Mouse (Mus musculus): ENCODE measurements around the gene Dnajc12. TPM values are rescaled to one million over a fixed set of nuclear protein-coding genes. Genes with fewer than 3 reads are reported as not detected.

The Dnajc12 gene
- total and polyA plus RNA-seq, 3 experiments: 3.5 to 13.5 (median 11.6) TPM

GRCm38 (mm10) chr10:63455110-63455878 is 73.1 kb downstream of the Dnajc12 start:
- WGBS: 54% methylated on average over 8 of the region's 8 CpGs
- Histone ChIP-seq H3K4me1 (ENCODE audit: control insufficient read depth, insufficient read depth, low read length) (no peaks in the 10 kb centered on the region; the same call in none of the 2 replicates), H3K27ac (peak overlapping the region; percentile 13; the same call in 1 of the 2 replicates), H3K27me3 (ENCODE audit: control insufficient read depth, insufficient read depth, low read length) (no peaks in the 10 kb centered on the region), H3K36me3 (ENCODE audit: control insufficient read depth, insufficient read depth, low read length) (peaks cover 3% of the 10 kb centered on the region), H3K4me3 (no peak overlapping the region), H3K9ac (ENCODE audit: low read depth, low read length) (no peak overlapping the region), H3K79me2 (replicated peaks; ENCODE audit: control insufficient read depth, insufficient read depth, low read length) (no peaks in the 10 kb centered on the region)
- TF ChIP-seq EP300 (IDR thresholded peaks at IDR 0.05; ENCODE audit: insufficient read depth, low read depth, low read length) (no peak), CTCF (IDR thresholded peaks at IDR 0.05) (peak; percentile 43)
- intact Hi-C loops (cut with DNase I): no loop called here
- DNase-seq: no peak

GRCm38 (mm10) chr10:63457292-63458128 is 75.3 kb downstream of the Dnajc12 start:
- peaks cover 1% of the 10 kb centered on the region for H3K4me1 ChIP-seq (ENCODE audit: control insufficient read depth, insufficient read depth, low read length)
- peaks cover 3% of the 10 kb centered on the region; the same call in 1 of the 2 replicates for H3K79me2 ChIP-seq (replicated peaks; ENCODE audit: control insufficient read depth, insufficient read depth, low read length)
- TF ChIP-seq POLR2A (IDR thresholded peaks at IDR 0.05; ENCODE audit: insufficient read depth, low read depth, low read length) (no peak), CTCF (IDR thresholded peaks at IDR 0.05) (no peak), EP300 (IDR thresholded peaks at IDR 0.05; ENCODE audit: insufficient read depth, low read depth, low read length) (0 out of 2 replicates have a peak, but pooled peaks have one; percentile 25)
- peak overlapping the region; percentile 64 for H3K9ac ChIP-seq (ENCODE audit: low read depth, low read length)
- peaks cover 3% of the 10 kb centered on the region for H3K36me3 ChIP-seq (ENCODE audit: control insufficient read depth, insufficient read depth, low read length)
- peak overlapping the region; percentile 51 for H3K4me3 ChIP-seq
- DNase-seq: peak; percentile 34 to 37
- WGBS: 8% methylated on average over 17 of the region's 17 CpGs
- no peaks in the 10 kb centered on the region for H3K27me3 ChIP-seq (ENCODE audit: control insufficient read depth, insufficient read depth, low read length)
- peak overlapping the region; percentile 90 for H3K27ac ChIP-seq
- intact Hi-C loops (cut with DNase I): loop anchor here (2.0 kb wide), 2 partner anchors 19 to 29 kb away; no protein-coding TSS in a partner anchor

Other genes starting within 250 kb of the Dnajc12 start
- gene Mypn, start 178.5 kb upstream of the Dnajc12 start, total RNA-seq (2021): 100 to 1,000 TPM in 1 of 2 experiments, 10 to 100 TPM in 1; 96.6 to 110 TPM
- 32.1 and 43.5 TPM in 2 replicates for gene Mypn, start 178.5 kb upstream of the Dnajc12 start, polyA plus RNA-seq (2012; rRNA removed)
- 10 to 100 TPM; 30.2 to 32.3 TPM for gene Herc4, start 138.6 kb upstream of the Dnajc12 start, total RNA-seq (2021)
- gene Herc4, start 138.6 kb upstream of the Dnajc12 start, polyA plus RNA-seq (2012; rRNA removed): 13.1 and 28.8 TPM in 2 replicates
- 10 to 100 TPM; 10.4 to 11.5 TPM for gene Sirt1, start 739 bp upstream of the Dnajc12 start, total RNA-seq (2021)
- 2.5 and 5.8 TPM in 2 replicates for gene Sirt1, start 739 bp upstream of the Dnajc12 start, polyA plus RNA-seq (2012; rRNA removed)
- not detected for gene Gm7075, start 39.3 kb downstream of the Dnajc12 start, total RNA-seq (2021)
- gene Gm7075, start 39.3 kb downstream of the Dnajc12 start, polyA plus RNA-seq (2012; rRNA removed): not detected in 2 replicates
- 10 to 100 TPM; 46.9 to 54.6 TPM for gene Ctnna3, start 47.7 kb downstream of the Dnajc12 start, total RNA-seq (2021)
- gene Ctnna3, start 47.7 kb downstream of the Dnajc12 start, polyA plus RNA-seq (2012; rRNA removed): 6.4 and 18.6 TPM in 2 replicates